Mouse (Mus musculus): ENCODE measurements around the gene Calcoco1.

Gene Calcoco1

GRCm38 (mm10) chr15:102721980-102722475 lies at the start of gene Calcoco1:
Calcoco1 (minus strand) TSS chr15:102722178.
- DNase-seq: peak; percentile 93

GRCm38 (mm10) chr15:102770866-102771265 lies 48.9 kb upstream of the Calcoco1 start:
- DNase-seq: no peak

DNA sequence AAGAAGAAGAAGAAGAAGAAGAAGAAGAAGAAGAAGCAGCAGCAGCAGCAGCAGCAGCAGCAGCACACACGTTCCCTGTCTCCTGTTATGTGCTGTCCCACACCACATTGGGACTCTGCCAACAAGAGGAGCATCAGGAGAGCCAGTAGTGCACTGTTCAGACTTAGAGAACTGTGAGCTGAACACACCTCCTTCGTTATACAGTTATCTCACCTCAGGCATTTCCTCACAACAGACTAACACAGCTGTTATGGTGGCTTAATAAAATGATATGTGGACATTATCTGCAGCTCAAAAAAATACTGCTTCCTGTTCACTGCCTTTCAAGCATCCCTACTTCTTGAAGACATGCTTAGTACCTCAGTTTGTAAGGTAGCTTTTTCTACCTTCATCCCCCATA lies 43.2 kb upstream of the Calcoco1 start:
- DNase-seq: no peak

GRCm38 (mm10) chr15:102761745-102762378 lies 39.9 kb upstream of the Calcoco1 start:
- peak; percentile 50 for DNase-seq

GRCm38 (mm10) chr15:102757686-102758085 lies 35.7 kb upstream of the Calcoco1 start:
- DNase-seq: no peak

- DNase-seq: no peak
Measured at GRCm38 (mm10) chr15:102755053-102755452, 33.1 kb upstream of the Calcoco1 start.

DNA sequence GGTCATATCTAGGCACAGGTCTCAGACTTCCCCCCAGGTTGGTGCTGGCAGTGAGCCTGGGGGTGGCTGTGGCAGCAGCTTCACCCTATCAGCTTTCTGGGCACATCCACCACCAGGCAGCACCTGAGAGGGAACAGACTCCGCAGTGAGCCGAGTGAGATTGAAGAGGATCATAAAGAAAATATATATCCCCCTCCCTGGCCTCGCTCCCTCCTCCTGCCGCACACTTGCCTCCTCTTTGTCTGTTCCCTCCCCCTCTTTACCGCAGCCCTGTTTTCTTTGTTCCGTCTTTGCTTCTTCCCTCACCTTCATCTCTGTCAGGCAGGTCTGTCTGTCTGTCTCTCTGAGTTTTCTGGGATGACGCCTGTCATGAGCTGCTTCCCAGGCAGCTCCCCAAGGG lies 32.4 kb upstream of the Calcoco1 start:
- DNase-seq: no peak

DNA sequence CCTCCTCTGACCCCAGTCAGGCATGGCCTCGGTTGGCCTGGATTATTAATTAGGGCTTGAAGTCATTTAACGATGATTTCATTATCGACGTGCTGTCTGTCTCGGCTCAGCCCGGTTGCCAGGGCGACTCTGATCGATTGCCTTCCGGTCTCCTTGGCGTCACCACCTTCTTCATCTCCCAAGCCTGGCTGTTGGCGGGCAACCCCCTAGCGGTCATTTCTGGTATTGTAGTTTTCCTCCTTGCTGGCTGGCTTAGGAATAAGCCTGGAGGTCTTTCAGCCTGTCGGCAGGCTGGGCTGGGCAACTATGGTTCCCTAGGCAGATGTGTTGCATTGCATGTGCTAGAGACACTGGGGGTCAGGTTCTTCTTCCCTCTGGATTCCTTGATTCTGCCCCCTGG lies 31.2 kb upstream of the Calcoco1 start:
- DNase-seq: peak; percentile 48

DNA sequence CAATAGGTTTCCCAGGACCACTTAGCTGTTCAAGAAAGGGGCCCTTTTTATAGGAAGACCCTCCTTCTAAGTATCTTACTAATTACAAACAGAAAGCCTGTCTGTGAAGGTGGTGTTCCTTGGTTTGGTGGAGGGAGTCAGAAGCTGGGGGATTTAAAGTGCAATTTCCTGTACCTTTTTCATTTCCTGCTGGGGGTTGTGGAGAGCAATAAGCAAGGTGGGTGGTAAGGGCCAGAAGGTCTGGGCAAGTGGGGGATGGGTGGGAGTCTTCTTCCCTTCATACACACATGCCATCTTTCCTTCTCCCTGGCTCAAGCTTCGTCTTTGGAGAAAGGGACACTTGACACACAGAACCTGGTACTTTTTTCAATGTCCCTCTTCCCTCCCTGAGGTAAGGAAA lies 30.2 kb upstream of the Calcoco1 start:
- DNase-seq: no peak

DNA sequence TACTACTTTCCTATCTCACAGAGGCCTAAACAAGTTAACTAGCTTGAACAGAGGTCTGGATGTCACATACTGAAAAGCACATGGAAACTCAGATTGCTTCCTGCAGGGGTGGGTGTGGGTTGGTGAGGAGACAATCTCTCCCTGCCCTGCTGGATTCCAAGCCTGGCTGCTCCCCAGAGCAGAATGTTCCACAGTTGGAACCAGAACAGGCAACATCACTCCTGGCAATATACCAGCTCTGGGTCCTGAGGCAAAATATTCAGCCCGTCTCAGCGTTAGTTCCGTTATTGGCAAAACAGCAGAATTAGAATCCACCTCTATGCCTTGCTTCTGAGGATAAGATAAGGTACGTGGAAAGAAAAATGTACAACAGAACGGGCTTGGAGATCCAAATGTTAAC lies 28.3 kb upstream of the Calcoco1 start:
- DNase-seq: no peak

- DNase-seq: no peak
Measured at GRCm38 (mm10) chr15:102749103-102749502, 27.1 kb upstream of the Calcoco1 start.

DNA sequence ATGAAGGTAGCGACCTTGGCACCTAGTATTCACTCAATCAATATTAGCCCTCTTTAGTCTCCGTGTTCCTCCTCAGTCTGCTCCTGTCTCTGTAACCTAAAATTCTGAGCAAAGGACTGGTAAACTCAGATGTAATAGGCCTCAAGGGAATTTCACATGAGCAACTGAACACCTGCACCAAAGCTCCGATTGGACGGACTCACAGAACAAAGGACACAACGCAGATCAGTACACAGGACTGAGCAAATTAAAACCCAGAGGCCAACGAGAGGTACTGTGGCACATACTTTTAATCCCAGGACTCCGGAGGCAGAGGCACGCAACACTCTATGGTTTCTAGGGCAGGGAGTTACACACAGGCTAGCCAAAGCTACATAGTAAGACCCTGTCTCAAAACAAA lies 25.9 kb upstream of the Calcoco1 start:
- DNase-seq: no peak

GRCm38 (mm10) chr15:102747286-102747640 lies 25.3 kb upstream of the Calcoco1 start:
- no peak for DNase-seq

DNA sequence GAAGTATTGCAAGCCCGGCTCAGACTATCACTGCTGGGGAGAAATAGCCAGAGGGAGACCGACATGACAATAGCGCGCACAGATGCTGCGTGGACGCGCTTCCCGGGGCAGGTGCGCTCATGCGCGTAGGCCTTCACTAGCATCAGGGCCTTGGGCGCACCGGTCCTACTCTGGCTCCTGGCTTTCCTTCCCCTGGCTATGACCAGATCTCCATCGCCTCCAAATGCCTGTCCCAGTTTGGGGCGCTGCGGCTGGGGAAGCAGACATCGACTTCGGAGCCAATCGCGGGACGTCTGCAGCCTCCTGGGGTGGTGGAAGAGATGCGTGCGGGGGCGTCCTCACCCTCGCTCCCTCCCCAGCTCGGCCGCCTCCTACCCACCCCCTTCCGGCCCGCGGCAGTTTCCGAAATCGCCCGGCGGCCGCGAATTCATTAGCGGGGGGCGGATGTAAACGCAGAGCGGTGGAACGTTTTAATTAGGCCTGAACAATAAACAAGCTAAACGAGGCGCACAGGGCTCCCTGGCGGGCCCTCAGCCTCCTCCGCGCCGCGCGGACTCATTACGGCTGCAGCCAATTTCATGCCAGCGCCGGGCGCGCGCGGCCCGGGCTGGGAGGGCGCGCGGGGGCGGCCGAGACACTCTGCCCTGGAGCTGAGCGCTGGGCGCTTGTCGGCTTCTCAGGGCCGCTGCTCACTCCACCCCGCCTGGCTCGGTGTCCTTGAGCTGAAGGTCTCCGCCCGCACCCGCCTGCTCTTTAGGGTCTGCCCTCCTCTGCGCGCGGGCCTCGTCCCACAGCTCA lies 24.7 kb upstream of the Calcoco1 start:
- peak; percentile 26 for DNase-seq

DNA sequence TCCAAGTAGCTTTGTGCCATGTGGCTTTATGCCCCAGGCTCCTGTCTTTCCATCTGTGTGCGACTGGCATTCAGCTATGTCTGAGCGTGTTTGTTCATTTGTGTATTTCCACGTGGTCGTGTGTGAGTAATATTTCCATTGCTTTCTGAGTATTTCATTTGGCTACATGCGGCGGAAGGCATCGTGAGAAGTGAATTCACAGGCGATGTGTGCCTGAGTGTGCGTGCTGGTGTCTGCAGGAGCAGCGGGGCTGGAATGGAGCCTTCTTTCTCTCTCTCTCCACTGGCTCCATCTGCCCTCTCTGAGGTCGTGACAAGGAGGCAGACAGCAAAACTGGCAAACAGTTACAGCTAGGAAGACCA lies 24.1 kb upstream of the Calcoco1 start:
- no peak for DNase-seq

- DNase-seq: no peak
Measured at GRCm38 (mm10) chr15:102745387-102745786, 23.4 kb upstream of the Calcoco1 start.

- DNase-seq: no peak
Measured at GRCm38 (mm10) chr15:102744831-102745230, 22.9 kb upstream of the Calcoco1 start.

DNA sequence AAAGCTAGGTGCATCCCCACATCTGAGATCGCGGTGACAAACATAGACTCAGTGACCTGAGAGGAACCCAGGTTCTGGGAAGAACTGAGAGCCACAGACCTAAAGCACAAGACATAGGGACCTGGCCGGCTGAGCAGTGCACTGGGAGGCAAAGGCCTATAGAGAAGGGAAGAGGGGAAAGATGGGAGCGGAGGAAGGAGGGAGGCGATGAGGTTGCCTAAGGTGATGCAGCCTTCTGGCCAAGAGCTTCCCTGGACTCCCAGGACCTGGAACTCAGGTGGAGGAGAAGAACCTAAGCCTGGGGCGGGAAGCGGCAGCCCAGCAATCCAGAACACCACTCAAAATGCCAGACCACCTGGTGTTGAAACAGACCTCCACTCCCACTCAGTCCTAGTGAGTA lies 22.4 kb upstream of the Calcoco1 start:
- no peak for DNase-seq

DNA sequence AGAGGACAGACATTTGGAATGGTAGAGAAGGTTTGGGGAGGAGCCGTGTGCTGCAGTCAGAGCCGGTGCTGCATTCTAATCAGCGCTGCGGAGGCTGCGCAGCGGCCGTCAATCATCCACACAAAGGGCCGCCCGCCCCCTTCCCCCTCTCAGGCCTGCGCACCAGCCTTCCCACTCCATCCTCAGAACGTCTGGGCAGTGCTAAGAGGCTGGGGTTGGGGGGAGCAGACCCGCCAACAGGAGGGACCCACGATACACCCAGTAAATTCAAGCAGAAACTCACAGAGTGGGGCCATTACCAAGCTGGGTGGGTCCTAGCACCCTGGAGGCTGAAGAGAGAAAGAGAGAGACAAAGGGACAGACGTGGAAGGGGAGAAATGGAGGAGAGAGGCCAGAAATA lies 22.0 kb upstream of the Calcoco1 start:
- DNase-seq: no peak

DNA sequence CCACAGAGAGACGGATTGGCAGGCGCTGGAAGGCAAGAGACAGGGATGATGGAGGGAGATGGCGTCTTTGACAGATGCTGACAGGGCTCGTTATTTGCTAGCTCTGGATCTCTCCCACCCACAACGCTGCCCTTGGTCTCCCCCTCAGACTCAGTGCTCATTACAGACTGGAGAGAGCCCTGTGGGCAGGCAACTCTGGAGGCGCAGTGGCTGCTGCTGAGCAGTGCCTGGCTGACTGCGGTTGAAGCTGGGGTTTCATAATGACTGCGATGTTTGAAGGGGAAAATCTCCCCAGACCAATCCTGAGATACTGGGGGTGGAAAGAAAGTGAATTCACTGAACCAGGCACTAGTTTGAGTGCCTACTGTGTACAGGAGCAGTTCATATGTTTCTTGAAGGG lies 21.2 kb upstream of the Calcoco1 start:
- DNase-seq: no peak

- peak; percentile 92 for DNase-seq
Measured at GRCm38 (mm10) chr15:102742589-102742988, 20.6 kb upstream of the Calcoco1 start.

GRCm38 (mm10) chr15:102739520-102740297 lies 17.7 kb upstream of the Calcoco1 start:
- peak; percentile 68 for DNase-seq

DNA sequence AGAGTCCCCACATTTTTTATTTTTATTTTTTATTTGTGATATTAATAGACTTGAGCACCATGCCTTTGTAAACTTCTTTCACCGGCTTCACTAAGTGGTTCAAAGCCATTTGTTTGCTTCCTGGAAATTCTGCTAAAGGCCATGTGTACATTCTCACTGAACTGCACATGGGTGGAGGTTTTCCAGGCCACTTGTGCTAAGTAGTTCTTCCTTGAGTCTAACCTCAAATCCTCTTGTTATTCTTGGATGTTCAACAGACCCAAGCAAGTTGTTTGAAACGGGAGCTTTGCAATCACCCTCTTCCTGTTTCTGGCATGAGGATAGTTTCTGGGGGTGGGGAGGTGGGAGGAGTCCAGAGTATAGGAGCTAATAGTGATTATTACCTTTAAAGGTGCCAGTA lies 16.5 kb upstream of the Calcoco1 start:
- no peak for DNase-seq

DNA sequence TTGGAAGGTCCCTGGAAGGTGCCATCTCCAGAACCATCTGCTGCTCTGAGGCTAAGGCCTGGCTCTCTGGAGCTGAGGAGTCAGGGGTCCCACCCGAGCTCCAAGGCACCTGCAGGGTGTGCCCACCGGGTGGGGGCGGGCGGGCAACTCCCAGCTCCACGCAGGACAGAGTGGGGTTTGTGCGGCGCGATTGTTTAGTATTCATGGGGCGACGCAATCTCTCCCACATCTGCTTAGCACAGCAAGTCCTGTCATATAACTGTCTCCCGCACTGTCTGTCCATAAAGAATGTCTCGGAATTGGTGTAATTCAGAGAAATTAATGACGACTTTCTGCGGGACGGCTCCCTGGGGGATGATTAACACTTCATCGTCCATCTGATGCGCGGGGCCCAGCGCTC lies 15.1 kb upstream of the Calcoco1 start:
- DNase-seq: no peak
